26 mouse cellular contexts compared by ENCODE assay signal in the genomic region with DNA sequence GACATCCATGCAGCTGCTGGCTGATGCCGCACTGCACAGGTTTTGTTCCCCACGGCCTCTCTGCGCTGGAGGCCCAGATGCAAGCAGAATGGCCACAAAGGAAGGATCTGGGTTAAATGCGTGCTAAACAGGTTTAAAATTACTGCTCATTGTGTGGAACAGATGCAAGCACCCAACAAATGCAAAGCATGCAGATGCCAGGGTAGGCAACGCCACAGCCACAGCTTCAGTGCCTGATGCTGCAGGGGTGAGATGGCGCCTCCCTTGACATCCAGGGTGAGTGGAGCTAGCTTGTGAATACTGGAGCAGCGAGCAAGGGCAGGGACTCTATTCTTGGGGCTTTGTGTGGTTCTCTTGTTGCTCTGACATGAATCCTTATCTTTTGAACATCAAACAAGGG. TPM values are rescaled to one million over a fixed set of nuclear protein-coding genes. Genes with fewer than 3 reads are reported as not detected.
DNase-seq lines count a peak whose midpoint lies in the region; ATAC-seq lines count a peak whose summit lies in the region.
"Had no signal": no experiment of that assay in that cellular context is flagged by ENCODE, and none has a peak within 500 bp of the region (broad histone marks: within the 10 kb centered on the region; RNA-seq: fewer than 3 reads in every experiment).

No protein-coding gene starts in this region.

- DNase-seq in forebrain, embryonic 10.5 days (ENCODE audit: extremely low spot score, low spot score), result no peak
- no peak for DNase-seq in forebrain, embryonic 11.5 days (ENCODE audit: low spot score)
- peak; percentile 9 for DNase-seq in midbrain, embryonic 14.5 days
- DNase-seq in forebrain, embryonic 14.5 days (ENCODE audit: low spot score), result peak; percentile 36
- DNase-seq in urinary bladder, adult 2 months (ENCODE audit: low spot score), result no peak
- no peak for DNase-seq in kidney, postnatal 36 days
- DNase-seq: adrenal gland, postnatal 10 days; adrenal gland, postnatal 36 days; cerebellum, adult 11 months; cerebellum, adult 2 months; cerebellum, adult 9-11 months; cerebellum, postnatal 25 days; gastrocnemius, postnatal 10 days; gastrocnemius, postnatal 36 days; heart, adult 2 months; heart, postnatal 14 days had no signal

- peaks cover 37% of the 10 kb centered on the region for H3K27me3 ChIP-seq in forebrain, embryonic 10.5 days (ENCODE audit: poor library complexity, severe bottlenecking)
- H3K27me3 ChIP-seq in forebrain, embryonic 11.5 days (ENCODE audit: control insufficient read depth, insufficient read depth, low read length), result no peaks in the 10 kb centered on the region
- 0 out of 2 replicates have a peak, but pooled peaks cover 3% of the 10 kb centered on the region for H3K27me3 ChIP-seq in midbrain, embryonic 14.5 days (ENCODE audit: control insufficient read depth, insufficient read depth, low read length)
- H3K27me3 ChIP-seq in midbrain, embryonic 13.5 days, result peaks cover 8% of the 10 kb centered on the region; the same call in 1 of the 2 replicates
- no peaks in the 10 kb centered on the region for H3K27me3 ChIP-seq in forebrain, embryonic 14.5 days (replicated peaks; ENCODE audit: control insufficient read depth, insufficient read depth, low read length)
- H3K27me3 ChIP-seq: embryonic facial prominence, embryonic 12.5 days had no signal

- WGBS in forebrain, embryonic 10.5 days, result 84% methylated on average over 7 of the region's 7 CpGs
- 69% methylated on average over 7 of the region's 7 CpGs for WGBS in forebrain, embryonic 11.5 days
- 59% methylated on average over 7 of the region's 7 CpGs for WGBS in midbrain, embryonic 14.5 days
- 63% methylated on average over 7 of the region's 7 CpGs for WGBS in midbrain, embryonic 13.5 days
- WGBS in forebrain, embryonic 14.5 days, result 58% methylated on average over 7 of the region's 7 CpGs

- no peak overlapping the region for H3K4me2 ChIP-seq in forebrain, embryonic 11.5 days (ENCODE audit: low read depth, low read length, severe bottlenecking)
- no peak overlapping the region for H3K4me2 ChIP-seq in midbrain, embryonic 14.5 days (ENCODE audit: low read length)
- no peak overlapping the region for H3K4me2 ChIP-seq in midbrain, embryonic 13.5 days (replicated peaks)
- H3K4me2 ChIP-seq in forebrain, embryonic 14.5 days (ENCODE audit: low read length), result no peak overlapping the region
- H3K4me2 ChIP-seq: embryonic facial prominence, embryonic 12.5 days; embryonic facial prominence, embryonic 15.5 days; heart, embryonic 13.5 days; hindbrain, embryonic 14.5 days had no signal

- H3K4me1 ChIP-seq in forebrain, embryonic 10.5 days, result peaks cover 30% of the 10 kb centered on the region
- peaks cover 4% of the 10 kb centered on the region; the same call in 1 of the 2 replicates for H3K4me1 ChIP-seq in forebrain, embryonic 11.5 days (replicated peaks; ENCODE audit: control insufficient read depth, insufficient read depth, low read length)
- H3K4me1 ChIP-seq in midbrain, embryonic 14.5 days (ENCODE audit: control insufficient read depth, insufficient read depth, low read length), result no peaks in the 10 kb centered on the region; the same call in 1 of the 2 replicates
- peaks cover 21% of the 10 kb centered on the region for H3K4me1 ChIP-seq in midbrain, embryonic 13.5 days (replicated peaks)
- H3K4me1 ChIP-seq in forebrain, embryonic 14.5 days (ENCODE audit: control insufficient read depth, insufficient read depth, low read length), result peaks cover 5% of the 10 kb centered on the region; the same call in 1 of the 2 replicates
- H3K4me1 ChIP-seq: heart, embryonic 13.5 days had no signal

- no peak overlapping the region for H3K9ac ChIP-seq in forebrain, embryonic 11.5 days (ENCODE audit: low read length)
- no peak overlapping the region for H3K9ac ChIP-seq in midbrain, embryonic 14.5 days (replicated peaks; ENCODE audit: low read length)
- H3K9ac ChIP-seq in midbrain, embryonic 13.5 days (replicated peaks), result no peak overlapping the region
- no peak overlapping the region for H3K9ac ChIP-seq in forebrain, embryonic 14.5 days (ENCODE audit: low read length)
- H3K9ac ChIP-seq: embryonic facial prominence, embryonic 12.5 days; embryonic facial prominence, embryonic 15.5 days; heart, embryonic 13.5 days; hindbrain, embryonic 14.5 days had no signal

- no peaks in the 10 kb centered on the region for H3K9me3 ChIP-seq in forebrain, embryonic 10.5 days
- H3K9me3 ChIP-seq in forebrain, embryonic 11.5 days (ENCODE audit: control insufficient read depth, low read length), result no peaks in the 10 kb centered on the region
- no peaks in the 10 kb centered on the region for H3K9me3 ChIP-seq in midbrain, embryonic 14.5 days (ENCODE audit: control insufficient read depth, low read length)
- no peaks in the 10 kb centered on the region for H3K9me3 ChIP-seq in midbrain, embryonic 13.5 days
- H3K9me3 ChIP-seq in forebrain, embryonic 14.5 days (replicated peaks; ENCODE audit: control insufficient read depth, low read length), result no peaks in the 10 kb centered on the region
- H3K9me3 ChIP-seq: embryonic facial prominence, embryonic 12.5 days; embryonic facial prominence, embryonic 15.5 days; heart, embryonic 10.5 days; heart, embryonic 13.5 days had no signal

- no peak overlapping the region for H3K4me3 ChIP-seq in forebrain, embryonic 10.5 days
- H3K4me3 ChIP-seq in forebrain, embryonic 11.5 days (ENCODE audit: low read depth, low read length), result no peak overlapping the region
- no peak overlapping the region for H3K4me3 ChIP-seq in midbrain, embryonic 14.5 days (replicated peaks; ENCODE audit: low read depth, low read length)
- no peak overlapping the region for H3K4me3 ChIP-seq in midbrain, embryonic 13.5 days (replicated peaks)
- H3K4me3 ChIP-seq in forebrain, embryonic 14.5 days (ENCODE audit: low read depth, low read length), result no peak overlapping the region
- H3K4me3 ChIP-seq: embryonic facial prominence, embryonic 12.5 days; embryonic facial prominence, embryonic 15.5 days; heart, adult 2 months; heart, embryonic 10.5 days; heart, embryonic 13.5 days had no signal

- 0 out of 2 replicates have a peak overlapping the region, but pooled peaks have one; percentile 26 for H3K27ac ChIP-seq in forebrain, embryonic 10.5 days
- no peak overlapping the region for H3K27ac ChIP-seq in forebrain, embryonic 11.5 days (ENCODE audit: low read depth, low read length)
- H3K27ac ChIP-seq in midbrain, embryonic 14.5 days (replicated peaks; ENCODE audit: low read depth, low read length), result no peak overlapping the region
- no peak overlapping the region for H3K27ac ChIP-seq in midbrain, embryonic 13.5 days
- H3K27ac ChIP-seq in forebrain, embryonic 14.5 days (ENCODE audit: low read depth, low read length), result no peak overlapping the region
- H3K27ac ChIP-seq: embryonic facial prominence, embryonic 12.5 days; embryonic facial prominence, embryonic 15.5 days; heart, adult 2 months; heart, embryonic 10.5 days; heart, embryonic 13.5 days; hindbrain, embryonic 14.5 days; hindbrain, postnatal 0 days had no signal

- H3K36me3 ChIP-seq in forebrain, embryonic 10.5 days (replicated peaks), result no peaks in the 10 kb centered on the region
- H3K36me3 ChIP-seq in forebrain, embryonic 11.5 days (ENCODE audit: control insufficient read depth, insufficient read depth, low read length), result no peaks in the 10 kb centered on the region
- H3K36me3 ChIP-seq in midbrain, embryonic 14.5 days (ENCODE audit: control insufficient read depth, insufficient read depth, low read length), result no peaks in the 10 kb centered on the region
- H3K36me3 ChIP-seq in midbrain, embryonic 13.5 days, result no peaks in the 10 kb centered on the region
- H3K36me3 ChIP-seq in forebrain, embryonic 14.5 days (ENCODE audit: control insufficient read depth, insufficient read depth, low read length), result no peaks in the 10 kb centered on the region
- H3K36me3 ChIP-seq: embryonic facial prominence, embryonic 12.5 days; embryonic facial prominence, embryonic 15.5 days; heart, embryonic 10.5 days; heart, embryonic 13.5 days had no signal

- ATAC-seq in forebrain, embryonic 11.5 days (replicated peaks; ENCODE audit: low FRiP score), result no peak
- ATAC-seq in midbrain, embryonic 14.5 days (ENCODE audit: low FRiP score, low TSS enrichment), result no peak
- no peak for ATAC-seq in midbrain, embryonic 13.5 days
- peak; percentile 54 for ATAC-seq in forebrain, embryonic 14.5 days
- ATAC-seq: hindbrain, postnatal 0 days; inflammation-experienced regulatory T-cells, adult 6 months; intestine, embryonic 16.5 days had no signal

RNA-seq across cellular contexts. Expression of a gene that starts 39.8 kb away (rescaled TPM):
- not detected in 2 replicates for polyA plus RNA-seq in forebrain, embryonic 10.5 days (2016; fragmentation: Nextera tagmentation; extraction: Ambion mirVana)
- not detected in 2 replicates for polyA plus RNA-seq in forebrain, embryonic 11.5 days (2014; fragmentation: Nextera tagmentation; extraction: Ambion mirVana)
- not detected in 2 replicates for polyA plus RNA-seq in midbrain, embryonic 14.5 days (2014; fragmentation: Nextera tagmentation; extraction: Ambion mirVana)
- 0.13 TPM in 1 of 2 replicates, not detected in the other for polyA plus RNA-seq in midbrain, embryonic 13.5 days (2015; fragmentation: Nextera tagmentation; extraction: Ambion mirVana)
- 0.27 TPM in 1 of 2 replicates, not detected in the other for polyA plus RNA-seq in forebrain, embryonic 14.5 days (2014; fragmentation: Nextera tagmentation; extraction: Ambion mirVana)
- polyA plus RNA-seq in urinary bladder, adult 2 months (2012; rRNA removed), result not detected in 2 replicates
- polyA plus RNA-seq: cerebellum, adult 2 months; embryonic facial prominence, embryonic 12.5 days; embryonic facial prominence, embryonic 15.5 days; heart, adult 2 months; heart, embryonic 10.5 days; heart, embryonic 13.5 days; heart, embryonic 16.5 days; hindbrain, embryonic 14.5 days; hindbrain, postnatal 0 days; inflammation-experienced regulatory T-cells, adult 6 months; intestine, embryonic 16.5 days had no signal

Comparison
In these comparisons a context has a peak if more than half of its experiments do, and no peak if none do; other contexts are left out.
1. DNase-seq: peak in midbrain, embryonic 14.5 days (single experiment) and forebrain, embryonic 14.5 days (single experiment); none in forebrain, embryonic 10.5 days (single experiment), forebrain, embryonic 11.5 days (single experiment), urinary bladder, adult 2 months (single experiment) and kidney, postnatal 36 days (0 of 2).